Mouse (Mus musculus): ENCODE data around the gene Hist1h4c. TPM values are rescaled to one million over a fixed set of nuclear protein-coding genes. Genes with fewer than 3 reads are reported as not detected.
"Not testable (repeated sequence)": the region's sequence is repeated elsewhere in the genome, so short reads cannot be mapped to it uniquely, and the experiment has no call there.

Gene Hist1h4c
- polyA plus RNA-seq, 1 experiment = 20.6 TPM

DNA sequence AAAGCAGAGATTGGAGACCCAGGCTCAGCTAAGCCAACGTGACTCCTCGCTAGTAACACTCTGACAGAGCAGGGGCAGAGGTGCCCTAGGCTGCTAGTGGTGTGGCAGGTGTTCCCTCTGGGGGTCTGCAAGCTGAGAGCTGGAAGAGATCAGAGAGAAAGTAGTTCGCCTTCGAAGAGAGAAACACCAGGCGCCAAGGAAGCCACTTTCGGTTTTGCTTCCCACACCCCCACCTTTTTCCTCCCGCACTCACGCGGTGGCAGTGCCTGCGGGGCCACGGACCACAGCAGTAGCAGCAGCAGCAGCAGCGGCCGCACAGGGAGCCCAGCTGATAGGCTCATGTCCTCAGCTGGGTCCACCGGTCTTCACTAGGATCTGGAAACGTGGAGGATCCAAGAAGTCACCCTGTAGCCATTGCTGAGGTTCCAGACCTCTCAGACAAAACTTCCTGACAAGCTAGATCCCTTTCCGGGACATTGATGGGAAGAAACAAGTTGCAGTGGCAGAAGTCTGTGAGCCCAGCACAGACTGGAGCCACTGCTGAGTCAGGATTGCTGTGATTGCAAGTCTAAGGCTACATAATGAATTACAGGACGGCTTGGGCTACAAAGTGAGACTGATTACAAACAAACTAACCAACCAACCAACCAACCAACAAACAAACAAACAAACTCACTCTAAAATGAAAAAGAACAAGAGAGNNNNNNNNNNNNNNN, 12.3 kb upstream of the Hist1h4c start, which contains the start of gene Hfe:
Gene Hfe (minus strand): TSS at position 481 of the 716 bp plus-strand sequence.
- Histone ChIP-seq H3K4me3 (ENCODE audit: control insufficient read depth, low read depth, low read length) (peak within 1 kb of the TSS; percentile 79), H3K27me3 (ENCODE audit: control insufficient read depth, insufficient read depth, low read length) (no peaks in the 10 kb centered on the region), H3K27ac (ENCODE audit: control insufficient read depth, insufficient read depth, low read depth, low read length) (peak within 1 kb of the TSS; percentile 41), H3K36me3 (ENCODE audit: control insufficient read depth, insufficient read depth, low read length) (no peaks in the 10 kb centered on the region), H3K4me1 (ENCODE audit: control insufficient read depth, insufficient read depth, low read length) (peaks cover 6% of the 10 kb centered on the region)
- TF ChIP-seq POLR2A (IDR thresholded peaks at IDR 0.05; ENCODE audit: control insufficient read depth, low read depth, low read length) (peak; percentile 34; the same call in 1 of the 2 replicates), CTCF (IDR thresholded peaks at IDR 0.05; ENCODE audit: control insufficient read depth, insufficient read depth, insufficient replicate concordance, low read depth, low read length) (no peak)

DNA sequence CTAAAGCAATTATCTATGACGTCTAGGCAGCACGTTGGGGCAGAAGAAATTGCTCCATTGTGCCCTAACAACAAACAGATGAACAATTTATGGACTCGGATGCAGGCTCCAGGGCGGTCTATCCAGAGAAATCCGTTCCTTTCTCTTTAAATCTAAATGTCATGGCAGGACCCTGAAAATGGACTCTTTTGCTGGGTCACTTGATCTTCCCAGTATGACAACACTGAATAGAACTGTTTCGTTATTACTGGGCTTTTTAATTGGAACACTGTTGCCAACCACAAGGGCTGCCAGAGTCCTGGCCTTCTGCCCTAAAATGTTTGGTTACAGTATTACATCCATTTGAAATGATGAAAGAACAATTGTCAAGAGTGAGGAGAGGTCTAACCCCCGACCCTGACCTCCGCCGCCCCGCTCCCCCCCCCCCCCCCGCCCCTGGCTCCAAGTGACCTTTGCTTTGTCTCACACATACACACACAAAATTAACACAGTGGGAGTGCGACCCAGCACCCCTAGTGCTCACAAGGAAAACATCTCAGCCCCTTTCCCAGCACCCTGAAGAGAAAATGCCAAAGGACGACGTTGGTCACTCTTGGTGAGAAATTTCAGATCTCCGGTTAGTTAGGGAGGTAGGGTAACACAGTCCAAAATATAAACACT, 11.6 kb upstream of the Hist1h4c start:
- TF ChIP-seq POLR2A (IDR thresholded peaks at IDR 0.05; ENCODE audit: control insufficient read depth, low read depth, low read length) (no peak), CTCF (IDR thresholded peaks at IDR 0.05; ENCODE audit: control insufficient read depth, insufficient read depth, insufficient replicate concordance, low read depth, low read length) (no peak)
- H3K36me3 ChIP-seq (ENCODE audit: control insufficient read depth, insufficient read depth, low read length) = no peaks in the 10 kb centered on the region
- peak overlapping the region; percentile 79 for H3K4me3 ChIP-seq (ENCODE audit: control insufficient read depth, low read depth, low read length)
- peaks cover 6% of the 10 kb centered on the region for H3K4me1 ChIP-seq (ENCODE audit: control insufficient read depth, insufficient read depth, low read length)
- H3K27ac ChIP-seq (ENCODE audit: control insufficient read depth, insufficient read depth, low read depth, low read length) = peak overlapping the region; percentile 50
- no peaks in the 10 kb centered on the region for H3K27me3 ChIP-seq (ENCODE audit: control insufficient read depth, insufficient read depth, low read length)

DNA sequence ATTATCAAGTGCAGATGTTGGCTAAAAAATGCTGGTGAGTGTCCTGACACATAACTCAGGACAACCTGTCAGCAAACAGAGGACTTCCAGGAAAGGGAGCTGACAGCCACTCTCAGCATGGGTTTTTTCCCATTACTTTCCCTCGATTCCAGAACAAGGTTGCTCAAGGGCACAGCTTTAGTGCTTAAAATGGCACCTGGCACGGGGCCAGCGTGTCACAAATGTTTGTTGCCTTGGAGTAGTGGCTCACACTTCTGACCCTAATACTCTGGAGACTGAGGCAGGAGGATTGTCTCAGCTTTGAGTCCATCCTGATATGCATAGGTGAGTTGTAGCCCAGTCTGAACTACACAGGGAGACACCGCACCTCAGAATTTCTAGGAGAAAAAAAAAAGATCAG, 10.4 kb upstream of the Hist1h4c start:
- Histone ChIP-seq H3K36me3 (ENCODE audit: control insufficient read depth, insufficient read depth, low read length) (no peaks in the 10 kb centered on the region), H3K4me3 (ENCODE audit: control insufficient read depth, low read depth, low read length) (no peak overlapping the region), H3K4me1 (ENCODE audit: control insufficient read depth, insufficient read depth, low read length) (peaks cover 6% of the 10 kb centered on the region), H3K27me3 (ENCODE audit: control insufficient read depth, insufficient read depth, low read length) (no peaks in the 10 kb centered on the region), H3K27ac (ENCODE audit: control insufficient read depth, insufficient read depth, low read depth, low read length) (no peak overlapping the region)
- TF ChIP-seq CTCF (IDR thresholded peaks at IDR 0.05; ENCODE audit: control insufficient read depth, insufficient read depth, insufficient replicate concordance, low read depth, low read length) = no peak
- no peak for TF ChIP-seq POLR2A (IDR thresholded peaks at IDR 0.05; ENCODE audit: control insufficient read depth, low read depth, low read length)

DNA sequence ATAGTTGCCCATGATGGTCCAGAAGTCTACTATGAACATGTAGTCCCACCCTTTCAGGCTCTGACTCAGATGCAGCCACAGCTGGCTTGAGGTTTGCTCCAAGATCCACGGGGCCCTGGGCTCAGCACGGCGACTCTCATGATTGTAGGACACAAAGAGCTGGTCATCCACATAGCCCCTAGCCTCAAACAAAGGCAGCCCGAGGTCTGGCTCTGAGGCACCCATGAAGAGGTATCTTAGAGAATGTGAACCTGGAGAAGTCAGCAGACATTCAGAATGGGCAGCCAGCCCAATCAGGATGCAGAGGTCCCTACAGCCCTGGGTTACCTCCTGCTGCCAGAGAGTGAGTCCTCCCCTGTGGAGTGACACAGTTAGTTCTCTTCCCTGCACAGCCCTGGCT, 9.8 kb upstream of the Hist1h4c start:
- TF ChIP-seq POLR2A (IDR thresholded peaks at IDR 0.05; ENCODE audit: control insufficient read depth, low read depth, low read length) (no peak), CTCF (IDR thresholded peaks at IDR 0.05; ENCODE audit: control insufficient read depth, insufficient read depth, insufficient replicate concordance, low read depth, low read length) (no peak)

DNA sequence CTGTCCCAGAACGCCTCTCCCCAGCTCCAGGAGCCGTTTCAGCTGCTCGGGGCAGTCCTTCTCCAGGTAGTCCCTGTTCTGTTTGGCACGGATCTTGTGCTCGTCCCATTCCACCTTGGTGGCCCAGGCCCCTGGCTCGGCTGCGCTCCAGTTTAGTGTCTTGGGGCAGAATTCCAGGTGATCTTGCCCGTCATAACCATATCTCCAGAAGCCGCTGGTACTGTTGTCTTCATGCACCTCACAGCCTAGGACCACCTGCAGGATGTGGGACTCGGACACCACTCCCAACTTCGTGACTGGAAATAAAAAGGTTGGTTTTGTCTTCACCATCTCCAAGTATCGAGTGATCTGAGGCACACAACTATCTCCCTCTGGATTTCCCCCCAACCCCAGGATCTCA, 8.5 kb upstream of the Hist1h4c start:
- Histone ChIP-seq H3K4me1 (ENCODE audit: control insufficient read depth, insufficient read depth, low read length) (peaks cover 6% of the 10 kb centered on the region), H3K36me3 (ENCODE audit: control insufficient read depth, insufficient read depth, low read length) (no peaks in the 10 kb centered on the region), H3K4me3 (ENCODE audit: control insufficient read depth, low read depth, low read length) (no peak overlapping the region), H3K27me3 (ENCODE audit: control insufficient read depth, insufficient read depth, low read length) (no peaks in the 10 kb centered on the region), H3K27ac (ENCODE audit: control insufficient read depth, insufficient read depth, low read depth, low read length) (no peak overlapping the region)
- no peak for TF ChIP-seq POLR2A (IDR thresholded peaks at IDR 0.05; ENCODE audit: control insufficient read depth, low read depth, low read length)

More for the DNA sequence above, 9.8 kb upstream of the Hist1h4c start:
- Histone ChIP-seq H3K4me3 (ENCODE audit: control insufficient read depth, low read depth, low read length) (no peak overlapping the region), H3K27me3 (ENCODE audit: control insufficient read depth, insufficient read depth, low read length) (no peaks in the 10 kb centered on the region), H3K36me3 (ENCODE audit: control insufficient read depth, insufficient read depth, low read length) (no peaks in the 10 kb centered on the region), H3K27ac (ENCODE audit: control insufficient read depth, insufficient read depth, low read depth, low read length) (no peak overlapping the region), H3K4me1 (ENCODE audit: control insufficient read depth, insufficient read depth, low read length) (peaks cover 6% of the 10 kb centered on the region)

DNA sequence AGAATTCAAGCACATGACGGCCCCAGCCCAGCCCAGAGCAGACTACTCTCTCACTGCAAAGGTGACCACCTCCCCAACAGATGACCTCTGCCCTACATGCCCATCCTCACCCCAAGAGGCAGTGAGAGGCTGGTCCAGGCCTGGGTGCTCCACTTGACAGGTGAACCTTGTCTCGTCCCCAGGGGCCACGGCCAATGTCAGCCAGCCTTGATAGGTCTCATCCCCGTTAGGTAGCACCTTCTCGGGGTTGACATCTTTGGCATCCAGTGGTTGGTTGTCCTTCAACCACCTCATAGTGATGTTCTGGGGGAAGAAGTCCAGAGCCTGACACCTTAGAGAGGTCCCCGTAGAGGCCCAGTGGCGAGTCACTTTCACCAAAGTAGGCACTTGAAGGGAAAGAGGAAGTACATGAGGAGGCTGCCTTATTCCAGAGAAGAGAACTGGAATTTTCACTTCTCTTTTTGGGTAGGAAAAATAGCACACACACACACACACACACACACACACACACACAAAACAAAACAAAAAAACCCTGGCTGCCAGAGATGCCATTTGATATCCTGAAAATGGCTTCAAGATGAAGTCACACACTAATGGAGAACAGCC, 7.6 kb upstream of the Hist1h4c start:
- Histone ChIP-seq H3K27me3 (ENCODE audit: control insufficient read depth, insufficient read depth, low read length) (no peaks in the 10 kb centered on the region), H3K4me3 (ENCODE audit: control insufficient read depth, low read depth, low read length) (no peak overlapping the region), H3K36me3 (ENCODE audit: control insufficient read depth, insufficient read depth, low read length) (no peaks in the 10 kb centered on the region), H3K4me1 (ENCODE audit: control insufficient read depth, insufficient read depth, low read length) (peaks cover 6% of the 10 kb centered on the region), H3K27ac (ENCODE audit: control insufficient read depth, insufficient read depth, low read depth, low read length) (no peak overlapping the region)
- no peak for TF ChIP-seq CTCF (IDR thresholded peaks at IDR 0.05; ENCODE audit: control insufficient read depth, insufficient read depth, insufficient replicate concordance, low read depth, low read length)
- no peak for TF ChIP-seq POLR2A (IDR thresholded peaks at IDR 0.05; ENCODE audit: control insufficient read depth, low read depth, low read length)

DNA sequence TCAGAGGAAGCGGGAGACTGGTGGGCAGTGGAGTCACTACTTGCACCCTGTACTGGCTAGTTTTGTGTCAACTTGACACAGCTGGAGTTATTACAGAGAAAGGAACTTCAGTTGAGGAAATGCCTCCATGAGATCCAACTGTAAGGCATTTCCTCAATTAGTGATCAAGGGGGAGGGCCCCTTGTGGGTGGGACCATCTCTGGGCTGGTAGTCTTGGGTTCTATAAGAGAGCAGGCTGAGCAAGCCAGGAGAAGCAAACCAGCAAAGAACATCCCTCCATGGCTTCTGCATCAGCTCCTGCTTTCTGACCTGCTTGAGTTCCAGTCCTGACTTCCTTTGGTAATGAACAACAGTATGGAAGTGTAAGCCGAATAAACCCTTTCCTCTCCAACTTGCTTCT, 4.5 kb upstream of the Hist1h4c start:
- not testable (repeated sequence) for H3K36me3 ChIP-seq (ENCODE audit: control insufficient read depth, insufficient read depth, low read length); H3K27me3 ChIP-seq (ENCODE audit: control insufficient read depth, insufficient read depth, low read length); H3K27ac ChIP-seq (ENCODE audit: control insufficient read depth, insufficient read depth, low read depth, low read length); H3K4me1 ChIP-seq (ENCODE audit: control insufficient read depth, insufficient read depth, low read length); H3K4me3 ChIP-seq (ENCODE audit: control insufficient read depth, low read depth, low read length)

Data from testis, adult 2 months (tissue).